Mouse (Mus musculus) limb, embryonic 11.5 days (tissue): Measurements from ENCODE around the gene Alkbh6. TPM values are rescaled to one million over a fixed set of nuclear protein-coding genes. Genes with fewer than 3 reads are reported as not detected.

ENCODE experiments used
- ATAC-seq: fragments of 200-750 bp; cut with Nextera tagmentation; 2 replicates; pipeline ENCODE4 v1.8.0; 2017; ENCODE audit warnings: low read depth; ENCODE audit not compliant: insufficient number of reproducible peaks, low FRiP score, low TSS enrichment
- DNase-seq: peaks from one replicate; pipeline ENCODE4 v3.0.0-alpha.2; 2015; ENCODE audit warnings: low spot score
- H3K27ac ChIP-seq: fragments of 300-500 bp; sonication (generic); replicated peaks from 2 replicates; pipeline ENCODE4 v1.5.1; 2014; ENCODE audit warnings: low read depth, mild to moderate bottlenecking, low read length
- H3K27me3 ChIP-seq: fragments of 300-500 bp; sonication (generic); 2 replicates; pipeline ENCODE4 v1.6.1; 2014; ENCODE audit warnings: mild to moderate bottlenecking, low read length, mixed read lengths; ENCODE audit not compliant: control insufficient read depth, insufficient read depth
- H3K36me3 ChIP-seq: fragments of 300-500 bp; sonication (generic); 2 replicates; pipeline ENCODE4 v1.6.1; 2014; ENCODE audit warnings: mild to moderate bottlenecking, low read length, moderate library complexity, mixed read lengths; ENCODE audit not compliant: control insufficient read depth, insufficient read depth
- H3K4me1 ChIP-seq: fragments of 300-500 bp; sonication (generic); 2 replicates; pipeline ENCODE4 v1.6.1; 2014; ENCODE audit warnings: low read length, mixed read lengths; ENCODE audit not compliant: control insufficient read depth, insufficient read depth
- H3K4me2 ChIP-seq: fragments of 300-500 bp; sonication (generic); 2 replicates; pipeline ENCODE4 v1.6.1; 2014; ENCODE audit warnings: low read depth, mild to moderate bottlenecking, moderate library complexity; ENCODE audit not compliant: severe bottlenecking
- H3K4me3 ChIP-seq: fragments of 300-500 bp; sonication (generic); 2 replicates; pipeline ENCODE4 v1.5.1; 2014; ENCODE audit warnings: low read depth, low read length
- H3K9ac ChIP-seq: fragments of 300-500 bp; sonication (generic); 2 replicates; pipeline ENCODE4 v1.6.1; 2014; ENCODE audit warnings: mild to moderate bottlenecking, low read length
- H3K9me3 ChIP-seq: fragments of 300-500 bp; sonication (generic); 2 replicates; pipeline ENCODE4 v1.6.1; 2016; ENCODE audit warnings: low read length; ENCODE audit not compliant: control insufficient read depth
- WGBS: fragments of 180-500 bp; shearing (Covaris S2); extraction: QIAGEN DNeasy Blood & Tissue Kit; methylation state at CpG from one replicate; pipeline ENCODE4 v1.1.7; 2014; 5-methylcytosine and 5-hydroxymethylcytosine counted together
- polyA plus RNA-seq: library from polyadenylated mRNA; unstranded; fragments of >200 nt; fragmentation: Nextera tagmentation; extraction: Ambion mirVana; gene quantifications from 2 replicates; pipeline ENCODE4 v1.2.1, GENCODE M21; 2014

Alkbh6 gene
- polyA plus RNA-seq, 1 experiment from 2014 or later, result 97.6 TPM

DNA sequence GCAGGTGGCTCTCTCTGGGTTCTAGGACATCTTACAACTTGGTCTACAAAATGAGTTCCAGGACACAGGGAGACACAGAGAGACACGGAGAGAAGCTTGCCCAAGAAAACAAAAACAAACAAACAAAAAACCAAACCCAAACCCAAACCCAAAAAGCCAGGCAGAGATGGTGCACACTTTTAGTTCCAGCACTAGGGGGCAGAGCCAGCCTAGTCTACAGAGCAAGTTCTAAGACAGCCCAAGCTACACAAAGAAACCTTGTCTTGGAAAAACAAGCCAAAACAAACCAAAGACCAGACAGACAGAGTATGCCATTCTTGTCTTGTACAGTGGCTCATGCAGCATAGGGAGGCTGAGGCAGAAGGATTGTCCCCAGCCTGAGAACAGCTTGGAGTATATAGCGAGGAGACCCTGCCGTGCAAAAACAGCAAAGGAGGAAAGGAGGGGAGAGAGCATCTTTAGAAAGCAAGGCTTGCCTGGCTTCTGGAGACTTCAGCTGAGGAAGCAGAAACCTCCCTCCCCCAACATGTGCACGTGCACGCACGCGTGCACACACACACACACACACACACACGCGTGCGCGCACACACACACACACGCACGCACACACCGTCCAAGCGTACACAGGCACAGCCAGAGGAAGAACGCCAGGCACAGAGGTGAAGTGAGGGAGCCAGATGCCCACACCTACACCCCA lies 2.3 kb upstream of the Alkbh6 start:
- Histone ChIP-seq H3K4me2 (no peak overlapping the region), H3K27me3 (no peaks in the 10 kb centered on the region), H3K27ac (no peak overlapping the region), H3K4me3 (no peak overlapping the region), H3K36me3 (peaks cover 22% of the 10 kb centered on the region), H3K9me3 (no peaks in the 10 kb centered on the region; the same call in 1 of the 2 replicates), H3K9ac (no peak overlapping the region), H3K4me1 (peaks cover 4% of the 10 kb centered on the region)
- no peak for ATAC-seq
- 94% methylated on average over 16 of the region's 16 CpGs for WGBS
- no peak for DNase-seq

DNA sequence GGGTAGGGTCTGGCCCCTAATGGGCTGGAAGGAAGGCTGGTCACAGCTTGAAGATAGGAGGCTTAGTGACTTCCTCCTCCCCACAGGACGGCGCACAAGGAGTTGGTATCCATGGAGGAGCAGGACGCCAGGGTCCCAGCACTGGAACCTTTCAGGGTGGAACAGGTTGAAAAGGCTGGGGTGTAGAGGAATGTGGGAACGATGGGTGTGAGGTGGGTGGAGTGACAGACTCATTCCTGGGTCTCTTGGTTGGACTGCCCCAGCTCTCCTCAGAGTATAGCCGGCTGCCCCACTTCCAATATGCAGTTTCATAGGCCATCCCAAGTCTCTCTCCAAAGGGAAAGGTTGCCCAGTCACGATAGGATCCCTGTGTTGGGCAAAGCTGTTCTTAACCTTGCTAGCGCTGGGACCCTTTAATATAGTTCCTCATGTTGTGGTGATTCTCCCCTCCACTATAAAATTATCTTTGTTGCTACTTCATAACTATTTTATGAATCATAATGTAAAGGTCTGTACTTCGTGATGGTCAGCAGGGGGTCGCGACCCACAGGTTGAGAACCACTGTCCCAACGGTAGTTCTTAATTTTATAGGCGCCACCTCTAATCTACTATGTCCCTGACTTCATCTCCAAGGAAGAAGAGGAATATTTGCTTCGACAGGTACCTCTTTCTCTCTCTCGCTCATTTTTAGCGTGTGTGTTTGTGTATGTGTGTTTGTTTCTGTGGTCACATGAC lies 1.0 kb downstream of the Alkbh6 start:
- no peak overlapping the region for H3K27ac ChIP-seq
- peak overlapping the region; percentile 64; the same call in 1 of the 2 replicates for H3K9ac ChIP-seq
- DNase-seq (no peak), ATAC-seq (no peak)
- peaks cover 11% of the 10 kb centered on the region for H3K4me1 ChIP-seq
- 61% methylated on average over 15 of the region's 15 CpGs for WGBS
- H3K4me3 ChIP-seq, result peak overlapping the region; percentile 62
- peak overlapping the region; percentile 71 for H3K4me2 ChIP-seq
- H3K9me3 ChIP-seq, result no peaks in the 10 kb centered on the region; the same call in 1 of the 2 replicates
- peaks cover 6% of the 10 kb centered on the region for H3K36me3 ChIP-seq
- H3K27me3 ChIP-seq, result no peaks in the 10 kb centered on the region

DNA sequence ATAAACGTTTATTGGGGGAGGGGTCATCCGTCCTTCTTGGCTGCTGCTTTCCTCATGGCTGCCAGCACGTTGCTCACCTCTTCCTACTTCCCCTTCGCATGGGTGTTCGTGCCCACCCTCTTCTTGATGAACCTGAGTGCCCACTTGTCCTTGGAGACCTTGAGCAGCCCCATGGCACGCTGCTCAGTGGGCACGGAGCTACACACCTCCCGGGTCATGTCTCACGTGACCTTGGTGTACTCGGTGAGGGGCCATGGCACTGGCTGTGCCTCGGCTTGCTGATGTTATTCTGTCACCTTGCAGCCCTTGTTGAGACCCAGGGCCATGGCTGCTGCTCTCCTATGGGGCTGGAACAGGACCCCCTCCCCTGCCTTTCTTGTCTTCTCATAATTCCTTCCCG lies 1.6 kb downstream of the Alkbh6 start:
- H3K27ac ChIP-seq, result no peak overlapping the region
- H3K27me3 ChIP-seq, result no peaks in the 10 kb centered on the region
- DNase-seq (no peak), ATAC-seq (no peak)
- 91% methylated on average over 12 of the region's 12 CpGs for WGBS
- H3K4me3 ChIP-seq, result no peak overlapping the region
- 0 out of 2 replicates have a peak overlapping the region, but pooled peaks have one; percentile 2 for H3K4me2 ChIP-seq
- H3K36me3 ChIP-seq, result peaks cover 6% of the 10 kb centered on the region
- H3K9me3 ChIP-seq, result no peaks in the 10 kb centered on the region; the same call in 1 of the 2 replicates
- H3K4me1 ChIP-seq, result peaks cover 15% of the 10 kb centered on the region
- no peak overlapping the region for H3K9ac ChIP-seq

- Histone ChIP-seq H3K9ac (no peak overlapping the region), H3K27ac (no peak overlapping the region), H3K4me2 (no peak overlapping the region), H3K9me3 (no peaks in the 10 kb centered on the region; the same call in 1 of the 2 replicates), H3K36me3 (peaks cover 3% of the 10 kb centered on the region), H3K4me3 (no peak overlapping the region), H3K27me3 (no peaks in the 10 kb centered on the region), H3K4me1 (peaks cover 17% of the 10 kb centered on the region)
- WGBS, result 49% methylated on average over 27 of the region's 27 CpGs
- no peak for ATAC-seq
- DNase-seq, result no peak
Observed at GRCm38 (mm10) chr7:30313666-30314320, 5.3 kb downstream of the Alkbh6 start.

- H3K9me3 ChIP-seq, result no peaks in the 10 kb centered on the region; the same call in 1 of the 2 replicates
- H3K4me1 ChIP-seq, result peaks cover 17% of the 10 kb centered on the region
- H3K4me3 ChIP-seq, result peak within 1 kb of the TSS; percentile 57
- peak within 1 kb of the TSS; percentile 73 for H3K9ac ChIP-seq
- H3K36me3 ChIP-seq, result peaks cover 3% of the 10 kb centered on the region
- no peaks in the 10 kb centered on the region for H3K27me3 ChIP-seq
- peak within 1 kb of the TSS; percentile 82 for H3K27ac ChIP-seq
- ATAC-seq, result peak; percentile 75
- peak within 1 kb of the TSS; percentile 77 for H3K4me2 ChIP-seq
- DNase-seq, result peak; percentile 77
- under 1% methylated on average over 9 of the region's 9 CpGs for WGBS
Observed at GRCm38 (mm10) chr7:30314721-30315155, 6.2 kb downstream of the Alkbh6 start, which contains the start of gene Syne4. Gene Syne4 (plus strand): TSS chr7:30314807.

DNA sequence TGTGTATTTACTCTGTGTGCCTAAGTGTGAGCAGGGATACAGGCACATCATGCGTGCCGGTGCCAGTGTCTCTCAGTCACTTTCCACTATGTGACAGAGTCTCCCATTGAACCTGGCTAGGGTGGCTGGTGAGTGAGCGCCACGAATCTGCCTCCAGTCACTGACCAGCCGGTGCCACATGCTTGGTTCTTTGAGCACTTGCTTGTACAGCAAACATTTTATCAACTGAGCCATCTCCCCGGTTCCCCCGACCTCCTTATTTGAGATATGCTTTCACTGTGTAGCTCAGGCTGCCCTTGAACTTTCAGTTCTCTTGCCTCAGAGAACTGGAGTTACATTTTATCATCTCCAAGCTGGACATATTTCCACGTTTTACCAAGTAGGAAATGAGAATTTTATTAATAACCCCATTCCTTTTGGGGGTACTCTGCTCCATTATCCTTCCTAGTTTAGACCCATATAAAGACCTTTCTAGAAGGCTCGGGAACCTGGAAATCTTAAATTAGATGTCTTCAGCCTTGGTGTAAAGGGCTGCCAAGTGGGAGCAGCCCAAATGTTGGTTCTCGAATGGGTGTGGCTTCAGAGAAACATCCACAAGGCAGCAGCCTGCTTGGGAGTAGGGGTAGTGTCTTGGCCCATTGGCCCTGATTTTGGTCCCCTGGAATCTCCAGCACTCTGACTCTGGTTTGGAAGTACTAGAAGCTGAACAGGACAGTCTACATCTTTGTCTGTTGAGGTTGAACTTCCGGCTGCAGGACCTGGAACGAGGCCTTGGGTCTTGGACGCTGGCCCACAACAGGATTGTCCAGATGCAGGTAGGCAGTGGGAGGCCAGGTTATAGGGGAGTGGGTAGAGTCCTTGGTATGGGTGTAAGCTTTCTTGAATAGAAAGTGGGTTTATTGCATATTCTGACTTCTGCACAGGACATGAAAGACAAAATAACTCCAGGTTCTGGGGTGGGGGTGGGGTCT lies 7.3 kb downstream of the Alkbh6 start:
- Histone ChIP-seq H3K27me3 (no peaks in the 10 kb centered on the region), H3K27ac (0 out of 2 replicates have a peak overlapping the region, but pooled peaks have one; percentile 8), H3K4me1 (peaks cover 17% of the 10 kb centered on the region), H3K4me3 (peak overlapping the region; percentile 57; the same call in 1 of the 2 replicates), H3K9me3 (no peaks in the 10 kb centered on the region; the same call in 1 of the 2 replicates), H3K9ac (no peak overlapping the region), H3K4me2 (peak overlapping the region; percentile 77), H3K36me3 (peaks cover 3% of the 10 kb centered on the region)
- ATAC-seq (no peak), DNase-seq (no peak)
- WGBS, result 75% methylated on average over 13 of the region's 13 CpGs

- Histone ChIP-seq H3K4me1 (peaks cover 20% of the 10 kb centered on the region), H3K27ac (no peak overlapping the region), H3K9ac (no peak overlapping the region), H3K9me3 (no peaks in the 10 kb centered on the region), H3K4me2 (no peak overlapping the region), H3K4me3 (no peak overlapping the region), H3K36me3 (no peaks in the 10 kb centered on the region), H3K27me3 (no peaks in the 10 kb centered on the region)
- 93% methylated on average over 3 of the region's 3 CpGs for WGBS
- no peak for ATAC-seq
- DNase-seq, result no peak
Observed at GRCm38 (mm10) chr7:30318142-30318541, 9.6 kb downstream of the Alkbh6 start.
